Mouse (Mus musculus) erythroblast, embryonic 14.5 days (primary cell): ENCODE data around the gene Kcna3.

Experiments used
- GATA1 ChIP-seq: IDR thresholded peaks from 2 replicates; pipeline ENCODE4 v1.6.1; 2012; ENCODE audit warnings: low read length, inconsistent platforms, mixed read lengths
- TAL1 ChIP-seq: IDR thresholded peaks from 3 replicates; pipeline ENCODE4 v1.6.1; 2012; ENCODE audit warnings: low read length, inconsistent platforms, mixed read lengths

DNA sequence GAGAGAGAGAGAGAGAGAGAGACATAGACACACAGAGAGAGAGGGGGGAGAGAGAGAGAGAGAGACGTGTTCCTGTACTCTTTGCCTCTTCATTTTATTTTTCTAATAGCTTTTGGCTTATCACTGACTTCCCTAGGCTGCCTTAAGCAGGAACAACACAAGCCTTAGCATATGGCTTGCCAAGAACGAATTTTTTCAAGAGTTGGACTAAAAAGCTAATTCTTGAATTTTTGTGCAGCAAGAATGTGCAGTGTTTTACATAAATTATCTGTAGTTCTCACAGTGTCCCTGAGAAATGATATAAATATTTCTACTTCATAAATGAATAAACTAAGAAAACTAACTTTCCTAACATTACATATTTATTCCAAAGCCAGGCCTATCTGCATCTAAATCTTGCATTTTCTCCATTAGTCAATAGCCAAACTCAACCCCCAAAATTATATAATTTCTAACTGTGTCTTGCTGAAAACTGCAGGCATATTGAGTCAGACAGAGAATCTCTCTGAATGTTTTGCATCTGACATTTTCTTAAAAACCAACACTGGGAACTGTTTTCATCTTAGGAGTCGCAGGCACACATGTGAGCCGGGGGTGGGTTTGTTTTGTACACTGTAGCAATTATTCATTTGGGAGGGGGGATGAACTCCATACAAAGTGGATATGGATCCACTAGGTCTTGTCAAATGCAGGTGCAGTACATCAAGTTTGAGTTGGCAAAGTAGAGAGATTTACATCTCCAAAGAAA, 26.5 kb upstream of the Kcna3 start:
- no peak for TF ChIP-seq TAL1
- no peak for TF ChIP-seq GATA1
